Mouse (Mus musculus) bone marrow, adult 2 months (tissue): ENCODE data around the gene Gnb2. TPM values are rescaled to one million over a fixed set of nuclear protein-coding genes. Genes with fewer than 3 reads are reported as not detected.
A peak's percentile ranks its signal among the peaks of the same experiment; 100 is the strongest.

Source experiments
- H3K27ac ChIP-seq: fragments of 200-500 bp; 2 replicates; pipeline ENCODE4 v1.5.1; 2012; ENCODE audit warnings: low read depth, mild to moderate bottlenecking, control low read depth, inconsistent platforms, low read length; ENCODE audit not compliant: control insufficient read depth, poor library complexity, insufficient read depth
- H3K4me1 ChIP-seq: fragments of 200-500 bp; 2 replicates; pipeline ENCODE4 v1.6.1; 2011; ENCODE audit warnings: low read length; ENCODE audit not compliant: control insufficient read depth, insufficient read depth
- H3K4me3 ChIP-seq: fragments of 200-500 bp; replicated peaks from 2 replicates; pipeline ENCODE3; 2011; ENCODE audit warnings: mild to moderate bottlenecking, low read depth, low read length, control low read depth; ENCODE audit not compliant: control insufficient read depth
- CTCF ChIP-seq: fragments of 200-500 bp; IDR thresholded peaks from 2 replicates; pipeline ENCODE4 v1.5.1; 2011; ENCODE audit warnings: low read length, control low read depth; ENCODE audit not compliant: control insufficient read depth, insufficient read depth
- POLR2A ChIP-seq: fragments of 200-500 bp; IDR thresholded peaks from 2 replicates; pipeline ENCODE4 v1.6.1; 2011; ENCODE audit warnings: low read depth, mild to moderate bottlenecking, control low read depth, low read length, borderline replicate concordance; ENCODE audit not compliant: control insufficient read depth
- WGBS: fragments of 180-500 bp; shearing (Covaris S2); methylation state at CpG from one replicate; pipeline ENCODE4 v1.1.7; 2018; 5-methylcytosine and 5-hydroxymethylcytosine counted together
- polyA plus RNA-seq: library from polyadenylated mRNA; stranded (reverse); fragments of >200 nt; gene quantifications from 2 replicates; pipeline ENCODE4 v1.2.4, GENCODE M21; 2011; ENCODE audit warnings: low replicate concordance; ENCODE audit not compliant: missing spikeins, insufficient read depth, insufficient read length

Gnb2 gene
- polyA plus RNA-seq, 1 experiment: 476 TPM

DNA sequence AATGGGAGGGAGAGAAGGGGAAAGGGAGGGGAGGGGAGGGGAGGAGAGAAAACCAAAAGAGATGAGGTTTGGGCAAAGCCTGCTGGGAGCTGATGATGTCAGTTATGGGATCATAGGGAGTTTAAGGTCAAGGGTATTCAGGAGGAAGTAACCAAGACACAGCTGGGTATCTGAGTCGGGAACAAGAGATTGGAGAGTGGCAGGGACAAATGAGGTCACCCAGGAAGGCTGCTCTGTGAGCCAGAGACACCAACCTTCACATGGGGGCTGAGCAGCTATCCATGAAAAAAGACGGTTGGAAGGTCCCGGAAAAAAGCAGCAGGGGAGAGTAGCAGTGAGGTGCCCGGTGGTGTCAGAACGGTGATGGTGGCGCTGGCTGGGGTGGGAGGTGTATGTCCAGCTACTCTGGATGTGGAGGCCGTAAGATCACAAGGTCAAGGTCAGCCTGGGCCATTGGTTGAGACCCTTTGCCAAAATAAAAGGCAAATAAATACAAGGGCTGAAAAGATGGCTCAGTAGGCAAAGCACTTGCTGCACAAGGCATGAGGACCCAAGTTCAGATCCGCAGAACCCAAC lies 35.0 kb upstream of the Gnb2 start:
- H3K4me3 ChIP-seq: no peak overlapping the region
- no peak overlapping the region for H3K27ac ChIP-seq
- WGBS: 81% methylated on average over 8 of the region's 8 CpGs
- no peak for TF ChIP-seq POLR2A
- no peak for TF ChIP-seq CTCF
- H3K4me1 ChIP-seq: no peaks in the 10 kb centered on the region; the same call in 1 of the 2 replicates

DNA sequence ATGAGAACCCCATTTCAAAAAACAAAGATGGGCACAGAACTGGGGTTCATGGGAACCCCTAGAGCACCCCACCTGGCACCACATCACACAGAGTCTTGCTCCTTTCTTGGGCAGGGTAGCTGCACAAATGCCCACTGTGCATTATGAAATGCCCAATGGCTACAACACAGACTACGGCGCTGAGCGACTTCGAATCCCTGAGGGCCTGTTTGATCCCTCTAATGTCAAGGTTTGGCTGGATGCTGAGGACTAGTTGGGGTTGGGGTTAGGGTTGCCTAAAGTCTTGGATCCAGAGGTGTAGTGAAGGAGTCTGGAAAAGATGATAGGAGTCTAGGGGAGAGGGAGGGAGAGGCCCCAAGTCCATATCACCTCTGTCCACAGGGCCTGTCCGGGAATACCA lies 33.1 kb upstream of the Gnb2 start:
- 94% methylated on average over 5 of the region's 5 CpGs for WGBS
- Histone ChIP-seq H3K4me1 (no peaks in the 10 kb centered on the region; the same call in 1 of the 2 replicates), H3K27ac (no peak overlapping the region), H3K4me3 (no peak overlapping the region)
- TF ChIP-seq POLR2A: no peak
- no peak for TF ChIP-seq CTCF

DNA sequence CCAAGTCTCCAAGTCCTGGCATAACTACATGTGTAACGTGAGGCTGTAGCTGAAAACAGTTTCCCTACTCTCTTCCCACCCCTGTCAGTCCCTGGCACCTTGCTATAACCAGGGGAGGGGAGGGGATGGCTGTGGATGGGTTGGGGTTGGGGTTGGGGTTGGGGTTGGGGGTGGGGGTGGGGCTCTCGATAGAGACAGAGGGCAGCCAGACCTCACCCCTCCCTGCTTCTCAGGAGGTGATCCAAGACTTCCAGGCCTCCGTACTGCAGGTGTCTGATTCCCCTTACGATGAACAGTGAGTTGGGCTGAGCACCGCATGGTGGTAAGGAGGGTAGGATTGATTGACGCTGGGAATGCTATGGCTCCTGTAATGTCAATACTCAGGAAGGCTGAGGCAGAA lies 32.4 kb upstream of the Gnb2 start:
- H3K4me3 ChIP-seq: no peak overlapping the region
- no peak for TF ChIP-seq CTCF
- no peak for TF ChIP-seq POLR2A
- H3K4me1 ChIP-seq: no peaks in the 10 kb centered on the region; the same call in 1 of the 2 replicates
- H3K27ac ChIP-seq: no peak overlapping the region
- 81% methylated on average over 6 of the region's 6 CpGs for WGBS

DNA sequence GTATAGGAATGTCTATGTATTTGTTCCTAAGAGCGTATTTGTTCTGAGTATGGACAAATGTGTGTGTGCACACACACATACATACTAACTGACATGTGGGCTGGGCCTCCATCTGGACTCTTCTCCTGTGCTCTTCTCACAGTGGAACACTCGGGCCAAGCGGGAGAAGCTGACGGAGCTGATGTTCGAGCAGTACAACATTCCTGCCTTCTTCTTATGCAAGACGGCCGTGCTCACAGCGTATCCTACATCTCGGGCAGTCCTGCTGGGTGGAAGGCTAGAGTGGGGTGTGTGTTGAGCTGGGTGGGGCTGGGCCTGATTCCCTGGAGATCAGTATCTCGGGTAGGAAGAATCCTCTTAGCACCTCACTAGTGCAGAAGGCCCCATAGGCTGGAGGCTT lies 29.7 kb upstream of the Gnb2 start:
- no peak overlapping the region for H3K4me3 ChIP-seq
- no peak overlapping the region for H3K27ac ChIP-seq
- H3K4me1 ChIP-seq: no peaks in the 10 kb centered on the region
- TF ChIP-seq CTCF (no peak), POLR2A (no peak)
- 85% methylated on average over 10 of the region's 10 CpGs for WGBS

DNA sequence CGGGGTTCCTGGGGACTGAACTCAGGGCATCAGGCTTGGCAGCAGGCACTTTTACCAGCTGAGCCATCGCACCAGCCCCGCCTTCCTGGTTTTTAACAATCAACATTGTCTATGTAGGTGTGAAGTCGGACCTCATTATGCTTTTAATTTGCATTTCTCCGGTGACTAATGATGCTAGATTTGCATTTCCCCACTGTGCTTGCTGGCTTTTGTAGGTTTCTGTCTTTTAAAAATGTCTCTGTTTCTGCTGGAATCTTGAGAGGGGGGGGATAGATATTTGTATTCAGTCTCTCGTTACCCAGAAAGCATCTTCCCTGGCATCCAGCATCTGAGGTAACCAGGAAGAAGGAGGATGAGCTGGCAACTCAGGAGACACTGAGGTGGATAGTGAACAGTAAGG lies 28.2 kb upstream of the Gnb2 start:
- H3K4me3 ChIP-seq: no peak overlapping the region
- no peak overlapping the region for H3K27ac ChIP-seq
- WGBS: 71% methylated on average over 6 of the region's 6 CpGs
- TF ChIP-seq POLR2A (no peak), CTCF (no peak)
- H3K4me1 ChIP-seq: no peaks in the 10 kb centered on the region

DNA sequence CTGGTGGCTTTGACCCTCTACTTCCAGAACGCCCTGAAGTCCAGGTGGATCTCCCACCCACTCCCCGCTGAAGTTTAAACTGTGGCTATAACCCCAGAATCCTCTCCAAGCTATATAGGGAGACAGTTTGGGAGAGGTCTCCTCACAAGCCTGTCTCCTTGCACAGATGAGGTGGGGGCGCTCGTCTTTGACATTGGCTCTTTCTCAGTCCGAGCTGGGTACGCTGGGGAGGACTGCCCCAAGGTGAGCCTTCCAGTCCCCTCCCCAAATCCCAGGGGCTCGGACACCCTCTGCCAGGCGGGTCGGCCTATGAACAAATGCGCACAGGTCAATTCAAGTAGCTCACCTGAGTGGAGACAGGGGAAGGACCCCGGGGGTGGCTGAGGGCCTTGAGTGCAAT lies 20.6 kb upstream of the Gnb2 start:
- H3K4me1 ChIP-seq: no peaks in the 10 kb centered on the region; the same call in none of the 2 replicates
- H3K27ac ChIP-seq: no peak overlapping the region
- WGBS: 44% methylated on average over 11 of the region's 11 CpGs
- TF ChIP-seq CTCF (no peak), POLR2A (no peak)
- no peak overlapping the region for H3K4me3 ChIP-seq

DNA sequence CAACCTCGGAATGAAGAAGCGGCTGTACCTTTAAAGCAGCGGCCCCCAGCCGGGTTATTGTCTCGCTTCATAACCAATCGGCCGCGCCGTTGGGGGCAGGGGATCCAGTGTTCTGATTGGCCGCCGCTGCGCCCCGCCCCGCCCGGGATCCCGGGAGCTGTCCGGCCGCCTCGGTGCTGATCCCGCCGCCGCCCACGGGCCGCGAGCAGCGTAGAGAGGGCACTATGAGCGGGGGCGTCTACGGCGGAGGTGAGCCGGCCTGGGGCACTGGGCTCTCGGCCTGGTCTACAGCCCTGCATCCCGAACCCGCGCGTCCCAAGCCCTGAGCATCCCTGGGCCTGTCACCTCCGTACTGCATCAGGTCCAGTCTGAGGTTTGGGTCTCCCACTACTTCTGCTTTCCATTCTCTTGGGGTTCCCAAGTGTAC lies 20.1 kb upstream of the Gnb2 start, which contains the start of gene Actl6b:
Actl6b (plus strand) TSS at position 107 of the 427 bp plus-strand sequence.
- WGBS: 2% methylated on average over 37 of the region's 37 CpGs
- no peak within 1 kb of the TSS for H3K4me3 ChIP-seq

DNA sequence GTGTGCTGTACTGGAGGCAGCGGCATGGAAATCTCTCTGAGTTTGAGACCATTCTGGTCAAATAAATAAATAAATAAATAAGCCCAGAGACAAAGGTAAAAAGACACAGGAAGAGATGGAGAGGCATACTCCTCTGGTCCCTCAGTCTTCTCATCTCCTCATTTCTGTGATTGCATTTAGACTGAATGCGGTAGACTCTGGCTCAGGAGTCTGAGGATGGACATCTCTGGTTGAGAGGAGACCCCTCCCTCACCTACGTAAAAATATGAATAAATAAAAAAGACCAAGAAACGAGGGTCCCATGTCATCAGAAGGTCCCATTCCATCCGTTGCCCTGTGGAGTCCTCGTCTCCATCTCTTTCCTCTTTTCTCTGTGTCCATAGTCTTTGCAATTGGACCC lies 19.7 kb upstream of the Gnb2 start:
- Histone ChIP-seq H3K4me3 (no peak overlapping the region), H3K4me1 (no peaks in the 10 kb centered on the region; the same call in none of the 2 replicates), H3K27ac (no peak overlapping the region)
- no peak for TF ChIP-seq CTCF
- TF ChIP-seq POLR2A: no peak
- WGBS: 35% methylated on average over 6 of the region's 6 CpGs

More for the DNA sequence above, 20.1 kb upstream of the Gnb2 start, which contains the start of gene Actl6b:
- H3K27ac ChIP-seq: peak within 1 kb of the TSS; percentile 13; the same call in 1 of the 2 replicates
- TF ChIP-seq POLR2A (no peak), CTCF (no peak)
- no peaks in the 10 kb centered on the region; the same call in none of the 2 replicates for H3K4me1 ChIP-seq
